Mouse (Mus musculus) bone marrow macrophage, adult 2 months (primary cell): ENCODE results near the gene Ric1. TPM values are rescaled to one million over a fixed set of nuclear protein-coding genes. Genes with fewer than 3 reads are reported as not detected.
A peak's percentile ranks its signal among the peaks of the same experiment; 100 is the strongest.

ENCODE experiments used
- H3K27ac ChIP-seq: 2 replicates; pipeline ENCODE4 v1.5.1; 2012; ENCODE audit warnings: low read depth, low read length; ENCODE audit not compliant: insufficient read depth
- H3K4me1 ChIP-seq: 2 replicates; pipeline ENCODE4 v1.6.1; 2012; ENCODE audit warnings: low read length; ENCODE audit not compliant: control insufficient read depth, insufficient read depth
- H3K4me3 ChIP-seq: 2 replicates; pipeline ENCODE4 v1.5.1; 2012; ENCODE audit warnings: mild to moderate bottlenecking, low read length, moderate library complexity; ENCODE audit not compliant: insufficient read depth
- CTCF ChIP-seq: IDR thresholded peaks from 2 replicates; pipeline ENCODE4 v1.5.1; 2012; ENCODE audit warnings: low read depth, mild to moderate bottlenecking, low read length, moderate library complexity
- POLR2A ChIP-seq: IDR thresholded peaks from 2 replicates; pipeline ENCODE4 v1.6.1; 2012; ENCODE audit warnings: mild to moderate bottlenecking, low read depth, low read length, borderline replicate concordance
- polyA plus RNA-seq: library from polyadenylated mRNA; stranded (reverse); fragments of >200 nt; gene quantifications from 2 replicates; pipeline ENCODE4 v1.2.4, GENCODE M21; 2012; ENCODE audit not compliant: missing spikeins, insufficient read depth, insufficient read length

The Ric1 gene
- polyA plus RNA-seq, 1 experiment, result 23.1 TPM

DNA sequence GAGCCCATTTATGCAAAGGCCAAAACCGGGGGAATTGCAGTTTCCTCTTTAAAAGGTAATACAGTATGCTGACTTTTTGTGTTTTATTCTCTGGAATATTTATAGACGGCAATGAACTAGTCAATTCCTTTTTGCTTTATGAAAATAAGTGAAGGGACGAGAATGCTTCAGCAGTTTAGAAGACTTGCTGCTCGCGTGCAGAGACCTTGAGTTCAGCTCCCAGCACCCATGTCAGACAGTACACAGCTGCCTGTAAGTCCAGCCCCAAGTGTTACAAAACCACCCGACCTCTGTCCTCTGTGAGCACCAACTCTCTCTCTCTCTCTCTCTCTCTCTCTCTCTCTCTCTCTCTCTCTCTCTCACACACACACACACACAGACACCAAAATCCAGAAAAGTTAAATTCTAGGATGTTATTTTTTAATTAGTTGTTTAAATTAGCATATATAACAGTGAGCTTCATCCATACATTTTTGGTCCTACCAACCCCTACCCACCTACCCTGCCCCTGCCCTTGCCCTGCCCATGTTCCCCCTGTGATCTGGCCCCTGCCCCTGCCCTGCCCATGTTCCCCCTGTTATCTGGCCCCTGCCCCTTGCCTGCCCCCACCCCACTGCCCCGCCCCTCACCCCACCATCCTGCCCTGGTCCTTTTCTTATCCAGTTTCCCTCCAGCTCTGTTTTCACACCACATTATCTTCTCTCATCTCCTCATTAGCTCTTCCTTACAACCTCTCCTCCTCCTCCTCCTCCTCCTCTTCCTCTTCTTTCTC is 25.1 kb upstream of the Ric1 start:
- no peak overlapping the region for H3K4me3 ChIP-seq
- TF ChIP-seq CTCF, result no peak
- no peak for TF ChIP-seq POLR2A
- H3K4me1 ChIP-seq, result peaks cover 65% of the 10 kb centered on the region
- peak overlapping the region; percentile 78 for H3K27ac ChIP-seq

DNA sequence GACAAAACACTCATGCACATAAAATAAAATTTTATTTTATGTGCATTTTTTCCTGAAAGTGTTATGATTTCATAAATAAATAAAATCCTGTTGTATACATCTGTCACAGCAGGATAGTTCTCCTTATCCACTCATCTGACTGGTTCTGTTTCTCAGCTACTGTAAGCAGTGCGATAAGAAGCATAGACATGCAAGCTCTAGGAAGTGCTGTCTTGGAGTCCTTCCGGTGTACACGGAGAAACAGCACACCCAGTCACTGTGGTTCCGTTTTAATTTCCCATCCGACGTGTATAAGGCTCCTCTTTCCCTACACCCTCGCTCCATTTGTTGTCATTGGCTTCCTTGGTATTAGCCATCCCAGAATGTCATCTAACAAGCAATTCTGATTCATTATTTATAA is 24.2 kb upstream of the Ric1 start:
- Histone ChIP-seq H3K27ac (peak overlapping the region; percentile 78), H3K4me1 (peaks cover 65% of the 10 kb centered on the region), H3K4me3 (no peak overlapping the region)
- TF ChIP-seq POLR2A, result no peak
- no peak for TF ChIP-seq CTCF

DNA sequence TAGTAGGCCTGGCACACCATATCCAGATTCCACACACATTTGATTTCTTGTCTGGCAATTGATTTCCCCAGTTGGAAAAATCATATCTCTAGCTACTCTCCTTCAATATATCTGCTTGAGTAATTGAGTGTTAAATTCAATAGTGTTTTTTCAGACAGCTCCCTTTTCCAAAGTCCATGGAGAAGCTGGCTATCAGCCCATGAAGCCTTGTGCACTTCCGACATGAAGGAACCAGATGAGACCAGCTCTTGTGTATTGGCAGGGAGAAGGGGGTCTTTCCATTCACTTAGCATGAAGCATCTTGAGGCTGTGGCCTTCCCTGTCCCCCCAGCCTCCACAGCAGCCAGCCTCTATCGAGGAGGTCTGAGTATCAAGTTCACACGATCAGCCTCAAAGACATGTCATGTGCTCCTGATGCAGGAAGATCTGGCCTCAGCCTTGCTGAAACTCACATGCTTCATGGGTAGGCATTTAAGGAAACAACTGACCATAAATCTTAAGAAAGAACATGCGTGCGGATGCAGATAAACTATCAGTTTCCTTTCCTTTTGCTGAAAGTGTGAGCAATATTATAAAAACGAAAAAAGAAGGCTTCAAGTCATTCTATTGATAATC is 23.1 kb upstream of the Ric1 start:
- Histone ChIP-seq H3K4me3 (no peak overlapping the region), H3K27ac (peak overlapping the region; percentile 63), H3K4me1 (peaks cover 61% of the 10 kb centered on the region)
- no peak for TF ChIP-seq POLR2A
- TF ChIP-seq CTCF, result no peak

DNA sequence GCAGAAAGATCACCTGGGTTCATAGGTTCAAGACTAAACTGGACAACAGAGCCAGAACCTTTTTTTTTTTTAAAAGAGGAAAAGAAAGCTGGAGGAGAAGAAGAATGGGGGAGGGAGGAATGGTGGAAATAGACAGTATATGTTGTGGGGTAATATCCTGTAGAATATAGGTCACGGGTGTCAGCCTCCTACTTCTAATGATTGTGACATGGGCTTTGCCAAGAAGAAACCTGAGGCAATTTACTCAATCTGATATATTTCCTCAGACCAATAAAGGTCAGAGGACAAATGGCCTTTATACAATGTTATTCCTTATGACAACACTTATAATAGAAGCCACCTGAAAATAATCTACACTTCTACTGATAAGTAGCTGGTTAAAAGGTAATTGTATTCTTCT is 21.7 kb upstream of the Ric1 start:
- Histone ChIP-seq H3K4me3 (no peak overlapping the region), H3K27ac (peak overlapping the region; percentile 63), H3K4me1 (peaks cover 50% of the 10 kb centered on the region)
- TF ChIP-seq POLR2A (no peak), CTCF (no peak)

DNA sequence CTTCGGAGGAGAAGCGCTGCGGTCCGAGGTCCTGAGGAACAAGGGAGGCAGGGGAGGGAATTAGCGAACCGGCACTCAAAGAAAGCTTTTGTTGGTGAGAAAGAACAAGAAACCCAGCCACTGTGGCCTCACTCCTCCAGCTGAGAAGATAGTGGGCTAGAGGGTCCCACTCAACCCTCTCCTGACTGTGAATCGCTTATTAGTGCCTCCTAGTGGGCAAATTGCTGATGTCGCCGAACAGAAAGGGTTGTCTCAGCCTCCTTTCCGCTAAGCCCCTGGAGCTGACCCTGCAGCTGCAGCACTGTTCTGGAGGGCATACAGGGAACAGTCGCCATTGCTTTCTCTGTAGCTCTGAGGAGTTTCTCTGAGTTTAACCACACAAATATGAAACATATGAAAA is 21.0 kb upstream of the Ric1 start:
- Histone ChIP-seq H3K27ac (peak overlapping the region; percentile 53), H3K4me1 (peaks cover 47% of the 10 kb centered on the region), H3K4me3 (no peak overlapping the region)
- TF ChIP-seq POLR2A (no peak), CTCF (peak; percentile 66)

DNA sequence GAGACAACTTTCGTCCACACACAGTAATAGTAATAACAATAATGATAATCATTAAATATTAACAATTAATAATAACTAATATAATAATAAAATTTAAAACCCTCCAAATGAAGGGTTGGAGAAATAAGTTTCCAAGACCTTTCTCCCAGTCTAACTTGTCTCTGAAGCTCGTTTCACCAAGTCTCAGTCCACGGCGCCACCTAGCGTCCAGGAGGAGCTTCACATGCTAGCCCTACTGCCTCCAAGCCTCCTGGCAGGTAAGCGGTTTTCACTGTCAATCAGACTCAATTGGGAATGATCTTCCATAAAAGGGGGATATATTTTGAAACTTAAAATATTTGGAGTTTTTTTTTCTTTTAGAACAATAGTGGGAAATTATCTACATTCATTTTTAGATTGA is 20.6 kb upstream of the Ric1 start:
- no peak; the same call in 1 of the 2 replicates for TF ChIP-seq CTCF
- TF ChIP-seq POLR2A, result no peak
- Histone ChIP-seq H3K27ac (peak overlapping the region; percentile 53), H3K4me1 (peaks cover 43% of the 10 kb centered on the region), H3K4me3 (no peak overlapping the region)

DNA sequence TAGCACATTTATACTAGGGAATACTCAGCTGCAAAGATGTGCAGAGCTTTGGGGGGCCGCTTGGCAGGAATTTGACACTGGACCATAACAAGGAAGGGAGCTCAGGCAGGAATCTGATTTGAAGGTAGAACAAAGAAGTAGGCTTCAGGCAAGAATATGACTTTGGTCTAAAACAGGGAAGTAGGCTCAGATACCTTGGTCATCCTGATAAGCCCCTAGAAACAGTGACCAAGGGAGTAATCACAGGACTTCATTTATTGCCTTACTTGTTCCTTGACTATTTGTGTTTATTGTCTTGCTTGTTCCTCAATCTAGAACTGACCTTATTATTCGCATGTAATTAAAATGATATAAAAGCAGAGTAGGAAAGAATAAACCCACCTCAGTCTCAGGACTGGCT is 18.0 kb upstream of the Ric1 start:
- no peak overlapping the region for H3K27ac ChIP-seq
- no peak for TF ChIP-seq CTCF
- TF ChIP-seq POLR2A, result no peak
- no peak overlapping the region for H3K4me3 ChIP-seq
- H3K4me1 ChIP-seq, result peaks cover 21% of the 10 kb centered on the region

DNA sequence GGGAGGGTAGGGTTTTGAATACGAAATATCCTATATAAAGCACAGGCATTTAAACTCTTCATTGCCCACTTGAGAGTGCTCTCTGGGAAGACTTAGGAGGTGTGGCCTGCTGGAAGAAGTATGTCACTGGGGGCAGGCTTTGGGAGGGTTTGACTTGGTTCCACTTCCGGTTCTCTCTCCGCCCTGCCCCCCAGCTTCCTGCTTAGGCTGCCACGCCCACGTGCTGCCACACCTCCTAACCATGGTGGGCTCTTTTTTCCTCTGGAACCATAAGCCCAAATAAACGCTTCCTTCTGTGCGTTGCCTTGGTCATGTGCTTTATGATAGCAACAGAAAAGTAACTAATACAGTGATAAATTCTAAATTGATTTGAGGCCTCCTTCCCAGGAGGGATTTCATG is 16.5 kb upstream of the Ric1 start:
- TF ChIP-seq POLR2A, result no peak
- TF ChIP-seq CTCF, result no peak
- Histone ChIP-seq H3K4me3 (no peak overlapping the region), H3K27ac (no peak overlapping the region), H3K4me1 (peaks cover 18% of the 10 kb centered on the region)

DNA sequence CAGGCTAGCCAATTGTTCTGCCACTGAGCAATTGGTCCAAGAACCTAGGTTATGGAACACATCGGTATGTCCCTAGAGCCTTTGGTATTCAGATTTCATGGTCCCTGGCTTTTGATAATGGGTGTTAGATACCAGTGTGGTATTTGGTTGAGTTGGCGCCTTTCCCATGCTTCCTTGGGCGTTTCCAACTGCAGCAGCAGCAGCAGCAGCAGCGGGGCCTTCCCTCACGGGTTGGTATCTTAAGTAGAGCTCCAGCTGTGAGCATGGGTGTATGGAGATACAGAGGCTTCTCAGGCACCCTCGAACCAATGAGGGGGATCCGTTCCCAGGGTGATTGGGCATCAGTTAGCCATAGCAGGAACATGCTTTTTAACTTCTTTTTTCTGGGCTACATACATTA is 13.9 kb upstream of the Ric1 start:
- H3K4me1 ChIP-seq, result peaks cover 20% of the 10 kb centered on the region
- H3K4me3 ChIP-seq, result no peak overlapping the region

DNA sequence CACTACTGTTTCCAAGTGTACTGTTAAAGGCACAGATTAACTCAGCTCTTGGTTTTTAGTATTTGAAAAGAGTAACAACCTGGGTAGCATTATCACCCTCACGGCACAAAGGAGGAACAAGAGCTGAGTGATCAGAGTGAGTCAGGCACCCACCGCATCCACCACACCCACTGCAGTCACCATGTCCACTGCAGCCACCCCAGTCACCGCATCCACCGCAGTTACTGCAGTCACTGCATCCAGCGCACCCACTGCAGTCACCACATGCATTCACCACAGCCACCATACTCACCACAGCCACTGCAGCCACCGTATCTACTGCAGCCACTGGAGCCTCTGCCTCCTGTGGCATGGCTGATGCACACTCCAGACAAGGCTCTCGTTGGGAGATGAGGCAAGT is 12.2 kb upstream of the Ric1 start:
- no peak overlapping the region for H3K4me3 ChIP-seq
- TF ChIP-seq POLR2A (no peak), CTCF (no peak)
- H3K27ac ChIP-seq, result no peak overlapping the region
- H3K4me1 ChIP-seq, result peaks cover 15% of the 10 kb centered on the region

More for the DNA sequence above, 13.9 kb upstream of the Ric1 start:
- H3K27ac ChIP-seq, result no peak overlapping the region
- no peak for TF ChIP-seq POLR2A
- no peak for TF ChIP-seq CTCF
